Mouse (Mus musculus) 416B (cell line): ENCODE data around the gene Dnpep.
A peak's percentile ranks its signal among the peaks of the same experiment; 100 is the strongest.

Source experiments
- DNase-seq: peaks from one replicate; pipeline ENCODE4 v3.0.0; 2011; ENCODE audit warnings: low read depth

The Dnpep gene

GRCm38 (mm10) chr1:75262969-75263951 lies 54.5 kb downstream of the Dnpep start:
- peak; percentile 59 for DNase-seq

- no peak for DNase-seq
Observed at GRCm38 (mm10) chr1:75261278-75261677, 56.5 kb downstream of the Dnpep start.
